24 mouse cellular contexts compared by ENCODE assay signal in genomic region chr13:44132510-44132909, GRCm38 (mm10).
"Had no signal": no experiment of that assay in that cellular context is flagged by ENCODE, and none has a peak within 500 bp of the region (broad histone marks: within the 10 kb centered on the region; RNA-seq: fewer than 3 reads in every experiment).

No protein-coding gene starts in this region.

- H3K27me3 ChIP-seq: embryonic facial prominence, embryonic 12.5 days; embryonic facial prominence, embryonic 13.5 days; embryonic facial prominence, embryonic 15.5 days; forebrain, embryonic 12.5 days; forebrain, embryonic 13.5 days; forebrain, embryonic 15.5 days had no signal

- H3K4me1 ChIP-seq: forebrain, embryonic 15.5 days had no signal

- H3K36me3 ChIP-seq: embryonic facial prominence, embryonic 10.5 days; embryonic facial prominence, embryonic 12.5 days; embryonic facial prominence, embryonic 13.5 days; embryonic facial prominence, embryonic 15.5 days; forebrain, embryonic 10.5 days; forebrain, embryonic 12.5 days; forebrain, embryonic 15.5 days had no signal

- H3K27ac ChIP-seq: embryonic facial prominence, embryonic 10.5 days; embryonic facial prominence, embryonic 12.5 days; embryonic facial prominence, embryonic 13.5 days; embryonic facial prominence, embryonic 15.5 days; forebrain, embryonic 10.5 days; forebrain, embryonic 12.5 days; forebrain, embryonic 13.5 days; forebrain, embryonic 15.5 days; gastrocnemius, adult 2 months; heart, adult 2 months had no signal

- DNase-seq: cerebellum, adult 8-10 months; cerebellum, adult 9-10 months; cerebellum, adult 9-11 months; cerebellum, postnatal 25 days; cerebellum, postnatal 36 days; embryo, embryonic 11 days; gastrocnemius, adult 2 months; gastrocnemius, postnatal 10 days; gastrocnemius, postnatal 14 days; gastrocnemius, postnatal 25 days; gastrocnemius, postnatal 36 days; heart, adult 18-20 months; heart, adult 2 months had no signal

- H3K9ac ChIP-seq: embryonic facial prominence, embryonic 12.5 days; embryonic facial prominence, embryonic 13.5 days; embryonic facial prominence, embryonic 15.5 days; forebrain, embryonic 12.5 days; forebrain, embryonic 13.5 days; forebrain, embryonic 15.5 days; forebrain, postnatal 0 days had no signal

- H3K9me3 ChIP-seq: embryonic facial prominence, embryonic 10.5 days; embryonic facial prominence, embryonic 12.5 days; embryonic facial prominence, embryonic 13.5 days; embryonic facial prominence, embryonic 15.5 days; forebrain, embryonic 10.5 days; forebrain, embryonic 12.5 days; forebrain, embryonic 13.5 days; forebrain, embryonic 15.5 days had no signal

- H3K4me3 ChIP-seq: embryonic facial prominence, embryonic 10.5 days; embryonic facial prominence, embryonic 12.5 days; embryonic facial prominence, embryonic 13.5 days; embryonic facial prominence, embryonic 15.5 days; erythroblast, embryonic 14.5 days; forebrain, embryonic 10.5 days; forebrain, embryonic 12.5 days; forebrain, embryonic 13.5 days; forebrain, embryonic 15.5 days; gastrocnemius, adult 2 months; heart, adult 2 months had no signal

- ATAC-seq: forebrain, embryonic 14.5 days had no signal

- H3K4me2 ChIP-seq: embryonic facial prominence, embryonic 12.5 days; embryonic facial prominence, embryonic 13.5 days; embryonic facial prominence, embryonic 15.5 days; forebrain, embryonic 12.5 days; forebrain, embryonic 13.5 days; forebrain, embryonic 15.5 days had no signal
